Mouse (Mus musculus): ENCODE measurements around the gene Tex19.1.

- no peak for TF ChIP-seq CTCF (IDR thresholded peaks at IDR 0.05; ENCODE audit: insufficient read depth, low read length)
- TF ChIP-seq POLR2A (IDR thresholded peaks at IDR 0.05; ENCODE audit: borderline replicate concordance, extremely low read depth, low read depth, low read length) = no peak
Measured at GRCm38 (mm10) chr11:121137682-121138081, 8.3 kb upstream of the Tex19.1 start.
